Mouse (Mus musculus) kidney, adult 9 months (tissue): ENCODE results near the gene Galnt6.

Experiments
- DNase-seq: peaks from one replicate; pipeline ENCODE4 v3.0.0; 2022

Gene Galnt6

GRCm38 (mm10) chr15:100753045-100753444 lies 23.9 kb upstream of the Galnt6 start:
- no peak for DNase-seq

GRCm38 (mm10) chr15:100752439-100752838 lies 23.3 kb upstream of the Galnt6 start:
- DNase-seq, result no peak

DNA sequence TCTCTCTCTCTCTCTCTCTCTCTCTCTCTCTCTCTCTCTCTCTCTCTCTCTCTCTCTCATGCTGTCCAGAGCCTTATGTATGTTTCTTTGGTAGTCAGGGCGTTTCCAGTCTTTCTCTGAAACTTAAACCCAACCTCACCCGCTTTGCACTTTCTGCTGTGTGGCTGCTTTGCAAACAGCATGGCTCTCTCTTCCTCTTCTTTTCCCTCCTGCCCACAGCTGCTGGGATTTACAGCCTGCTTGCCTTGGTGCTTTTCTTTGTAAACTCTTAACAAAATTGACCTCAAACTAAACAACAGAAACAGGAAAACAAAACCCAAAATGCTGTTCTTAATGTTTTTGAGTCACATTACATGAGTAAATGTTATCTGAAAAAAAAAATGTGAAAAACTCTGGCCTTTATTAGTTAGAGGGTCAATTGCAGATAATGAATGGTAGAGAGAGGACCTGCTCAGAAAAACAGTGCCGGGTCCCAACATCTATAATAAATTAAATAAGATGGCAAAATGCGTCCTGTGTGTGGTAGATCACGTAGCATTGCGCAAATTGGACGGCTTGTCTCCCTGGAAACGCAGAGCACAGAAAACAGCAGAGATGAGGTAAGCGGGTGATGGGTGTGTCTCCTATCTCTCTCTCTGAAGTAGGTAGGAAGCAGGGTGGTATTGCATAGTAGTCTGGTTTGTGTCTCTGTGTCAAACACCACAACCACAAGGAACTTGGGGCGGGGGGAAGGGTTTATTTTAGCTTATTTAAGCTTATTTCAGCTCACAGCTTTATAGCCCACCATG lies 20.8 kb upstream of the Galnt6 start:
- DNase-seq, result no peak

DNA sequence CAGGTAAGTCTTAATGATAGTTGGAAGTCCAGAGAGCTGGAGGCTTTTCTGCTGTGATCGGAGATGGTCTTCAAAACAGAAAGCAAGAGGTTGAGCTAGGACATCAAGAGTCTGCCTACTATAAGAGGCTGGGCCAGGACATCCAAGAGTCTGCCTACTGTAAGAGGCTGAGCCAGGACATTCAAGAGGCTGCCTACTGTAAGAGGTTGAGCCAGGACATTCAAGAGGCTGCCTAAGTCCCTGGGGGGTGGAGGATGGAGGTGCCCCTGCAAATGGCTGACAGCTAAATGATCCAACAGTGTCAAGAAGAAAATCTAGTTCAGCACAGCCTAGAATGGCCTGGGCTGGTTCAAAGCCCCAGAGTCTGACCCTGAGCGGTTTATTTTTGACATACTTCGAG lies 19.4 kb upstream of the Galnt6 start:
- DNase-seq, result no peak

DNA sequence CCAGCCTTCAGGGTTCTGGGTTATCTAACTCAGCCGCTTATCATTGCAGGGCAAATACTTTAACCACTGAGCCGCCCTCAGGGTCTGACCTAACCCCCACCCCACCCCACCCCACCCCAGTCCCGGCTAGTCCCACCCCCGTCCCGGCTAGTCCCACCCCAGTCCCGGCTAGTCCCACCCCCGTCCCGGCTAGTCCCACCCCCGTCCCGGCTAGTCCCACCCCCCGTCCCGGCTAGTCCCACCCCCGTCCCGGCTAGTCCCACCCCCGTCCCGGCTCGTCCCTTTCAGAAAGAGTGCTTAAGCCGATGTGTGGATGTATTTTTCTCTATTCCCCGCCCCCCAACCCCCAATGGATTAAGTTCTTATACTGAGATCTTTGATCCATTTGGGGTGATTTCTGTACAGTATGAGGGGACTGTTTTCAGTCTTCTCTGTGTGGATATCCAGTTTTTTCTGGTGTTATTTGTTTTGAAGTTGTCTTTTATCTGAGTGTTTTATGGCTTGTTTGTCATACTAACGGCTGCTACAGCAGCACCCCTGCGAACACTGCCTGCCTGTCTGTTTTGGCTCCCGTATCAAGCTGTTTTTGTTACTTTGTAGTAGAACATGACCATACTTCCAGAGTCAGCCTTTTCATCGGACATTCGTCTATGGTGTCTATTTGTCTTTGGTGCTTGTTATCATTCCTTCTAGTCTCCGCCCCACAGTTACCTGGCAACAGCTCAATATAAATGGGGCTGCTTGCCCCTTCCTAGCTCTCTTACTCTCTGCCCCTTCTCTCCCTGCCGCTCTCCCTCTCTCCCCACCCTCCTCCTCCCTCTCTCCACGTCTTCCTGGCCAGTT lies 18.2 kb upstream of the Galnt6 start:
- DNase-seq, result no peak

DNA sequence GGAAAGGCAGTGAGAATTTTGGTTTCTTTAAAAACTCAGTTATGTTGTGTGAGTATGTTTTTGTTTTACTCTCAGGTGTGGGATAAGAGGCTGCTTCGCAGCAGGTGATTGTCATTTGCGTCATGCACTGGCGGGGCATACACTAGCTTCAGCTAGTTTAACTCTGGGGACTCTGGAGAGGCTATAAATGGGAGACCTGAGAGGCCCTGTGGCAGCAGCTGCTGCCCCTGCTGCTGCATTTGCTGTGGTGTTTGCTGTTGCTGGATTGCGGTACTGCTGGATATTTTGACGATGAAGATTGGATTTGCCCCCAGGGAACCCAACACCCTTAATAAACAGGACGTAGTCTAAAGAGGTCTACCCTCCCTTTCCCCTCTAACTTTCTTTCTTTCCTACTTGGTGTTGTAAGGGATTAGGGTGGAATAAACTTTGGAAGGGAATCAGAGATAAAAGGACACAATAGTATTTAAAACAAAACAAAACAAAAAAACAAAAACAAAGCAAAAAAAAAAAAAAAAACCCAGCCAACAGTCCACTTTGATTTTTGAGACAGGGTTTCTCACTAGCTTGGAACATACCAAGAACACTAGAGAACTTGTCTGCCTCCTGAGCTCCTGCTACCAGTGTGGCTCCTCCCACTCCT lies 17.4 kb upstream of the Galnt6 start:
- DNase-seq, result no peak

DNA sequence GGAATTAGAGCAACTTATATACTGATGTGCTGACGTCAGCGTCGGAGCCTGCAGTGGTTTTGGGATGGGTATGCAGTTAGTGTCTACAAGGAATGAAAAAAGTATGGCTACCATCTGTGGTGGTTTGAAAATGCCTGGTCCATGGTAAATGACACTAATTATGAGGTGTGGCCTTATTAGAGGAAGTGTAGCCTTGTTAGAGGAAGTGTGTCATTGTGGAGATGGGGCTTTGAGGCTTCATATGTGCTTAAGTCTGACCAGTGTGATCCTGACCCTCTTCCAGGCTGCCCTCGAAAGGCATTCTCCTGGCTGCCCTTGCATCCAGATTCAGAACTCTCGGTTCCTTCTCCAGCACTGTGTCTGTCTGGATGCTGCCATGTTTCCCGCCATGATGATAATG lies 14.1 kb upstream of the Galnt6 start:
- no peak for DNase-seq

GRCm38 (mm10) chr15:100739442-100739841 lies 10.3 kb upstream of the Galnt6 start:
- DNase-seq, result no peak

DNA sequence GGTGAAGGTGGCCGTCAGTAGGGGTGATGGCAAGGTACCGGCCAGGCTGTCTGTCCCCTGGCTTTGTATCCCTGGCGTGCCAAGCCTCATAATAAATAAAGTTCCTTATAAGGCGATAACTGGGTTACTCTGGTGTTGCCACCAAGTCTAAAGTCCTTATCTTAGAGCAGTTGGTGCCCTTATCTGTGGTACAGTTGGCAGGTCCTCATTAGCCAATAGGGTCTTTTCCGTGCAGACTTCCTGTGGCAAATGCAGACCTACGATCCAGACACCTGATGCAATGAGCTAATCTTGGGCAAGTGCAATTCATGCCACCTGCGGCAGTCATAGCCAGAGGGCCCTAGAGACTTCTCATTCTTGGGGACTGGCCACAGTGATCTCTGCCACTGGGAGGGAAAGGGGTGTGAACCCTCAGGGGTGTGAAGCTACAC lies 9.2 kb upstream of the Galnt6 start:
- no peak for DNase-seq

DNA sequence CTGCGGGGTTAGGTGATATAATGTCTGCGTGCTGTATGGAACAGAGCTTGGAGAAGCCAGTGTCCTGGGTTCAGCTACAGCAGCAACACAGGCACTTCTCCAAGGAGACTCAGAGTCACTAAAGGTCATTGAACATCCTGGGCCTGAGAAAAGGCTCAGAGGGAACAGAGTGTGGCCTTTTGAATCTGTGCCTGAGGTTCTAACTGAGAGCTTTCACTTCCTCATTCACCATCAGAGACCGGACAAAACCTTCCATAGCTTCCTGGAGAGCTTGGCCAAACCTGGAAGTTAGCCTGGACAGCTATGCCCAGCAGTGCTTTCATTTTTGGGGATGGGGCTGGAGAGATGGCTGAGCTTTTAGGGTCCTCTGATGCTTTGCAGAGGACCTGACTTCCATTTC lies 8.5 kb upstream of the Galnt6 start:
- no peak for DNase-seq

GRCm38 (mm10) chr15:100735953-100736300 lies 6.8 kb upstream of the Galnt6 start:
- no peak for DNase-seq

DNA sequence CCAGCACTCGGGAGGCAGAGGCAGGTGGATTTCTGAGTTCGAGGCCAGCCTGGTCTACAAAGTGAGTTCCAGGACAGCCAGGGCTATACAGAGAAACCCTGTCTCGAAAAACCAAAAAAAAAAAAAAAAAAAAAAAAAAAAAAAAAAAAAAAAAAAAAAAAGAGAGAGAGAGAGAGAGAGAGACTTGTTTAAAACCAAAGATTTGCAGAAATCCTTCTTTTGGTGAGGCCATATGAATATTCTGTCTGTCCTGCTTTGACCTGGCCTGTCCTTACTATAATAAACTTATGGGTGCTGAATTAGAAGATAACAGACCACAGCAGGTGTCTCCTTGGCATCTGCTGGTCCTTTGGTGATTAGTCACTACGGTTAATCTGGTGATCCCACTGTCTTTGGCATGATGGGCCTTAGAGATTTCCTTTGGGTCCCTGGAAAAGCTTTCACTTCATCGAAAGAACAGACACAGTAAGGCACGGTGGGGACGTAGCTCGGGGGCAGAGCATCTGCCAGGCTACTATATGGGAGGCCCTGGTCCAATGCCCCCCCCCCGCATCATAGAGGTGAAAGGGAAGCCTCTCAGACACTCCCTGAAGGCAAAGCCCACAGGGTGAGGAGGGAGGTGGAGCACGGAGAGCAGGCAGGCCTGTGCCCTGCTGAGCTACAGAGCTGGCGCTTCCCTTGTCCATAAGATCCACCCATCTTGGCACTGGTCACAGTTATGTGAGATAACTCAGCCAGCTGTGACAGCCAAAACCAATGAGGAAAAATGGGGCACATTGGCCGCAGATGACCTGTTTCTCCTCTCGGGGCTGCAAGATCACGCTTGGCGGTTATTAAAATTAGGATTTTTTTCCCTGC lies 6.1 kb upstream of the Galnt6 start:
- no peak for DNase-seq

- no peak for DNase-seq
Measured at GRCm38 (mm10) chr15:100732580-100732979, 3.4 kb upstream of the Galnt6 start.

DNA sequence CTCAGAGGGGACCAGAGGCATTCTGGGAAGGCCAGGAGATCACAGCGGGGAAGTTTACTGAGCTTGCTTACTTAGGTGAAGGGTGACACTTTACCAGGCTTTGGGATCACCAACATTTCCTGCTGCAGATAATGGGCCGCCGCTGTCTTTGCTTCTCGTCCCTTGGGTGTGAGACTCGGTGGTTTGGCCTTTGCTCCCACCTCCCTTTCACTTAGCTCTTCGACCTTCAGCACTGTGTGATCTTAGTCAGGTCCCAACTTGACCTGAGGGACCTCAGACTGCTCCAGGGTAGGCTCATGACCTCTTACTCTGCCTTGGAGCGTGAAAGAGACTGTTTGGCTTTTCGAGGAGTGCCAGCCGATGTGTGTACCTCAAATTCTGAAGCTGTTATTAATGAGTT lies 1.9 kb upstream of the Galnt6 start:
- no peak for DNase-seq

DNA sequence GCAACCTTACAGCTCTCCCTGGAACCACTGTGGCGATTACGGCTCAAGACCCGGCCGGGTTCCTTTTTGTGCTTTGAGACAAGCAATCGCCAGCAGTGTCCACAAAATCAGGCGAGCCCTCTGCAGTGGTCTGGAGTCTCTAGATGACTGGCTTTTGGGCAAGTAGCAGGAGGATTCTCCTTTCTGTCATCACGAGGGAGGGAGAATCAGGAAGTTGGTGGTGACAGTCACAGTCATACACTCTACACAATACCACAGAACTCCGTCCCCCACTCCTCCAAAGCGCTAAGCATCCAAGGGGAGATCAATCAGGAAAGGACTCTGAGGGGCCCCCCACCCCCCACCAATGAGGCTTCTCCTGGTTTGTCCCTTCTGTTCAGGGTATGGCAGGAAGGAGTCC lies 590 bp downstream of the Galnt6 start:
- no peak for DNase-seq

DNA sequence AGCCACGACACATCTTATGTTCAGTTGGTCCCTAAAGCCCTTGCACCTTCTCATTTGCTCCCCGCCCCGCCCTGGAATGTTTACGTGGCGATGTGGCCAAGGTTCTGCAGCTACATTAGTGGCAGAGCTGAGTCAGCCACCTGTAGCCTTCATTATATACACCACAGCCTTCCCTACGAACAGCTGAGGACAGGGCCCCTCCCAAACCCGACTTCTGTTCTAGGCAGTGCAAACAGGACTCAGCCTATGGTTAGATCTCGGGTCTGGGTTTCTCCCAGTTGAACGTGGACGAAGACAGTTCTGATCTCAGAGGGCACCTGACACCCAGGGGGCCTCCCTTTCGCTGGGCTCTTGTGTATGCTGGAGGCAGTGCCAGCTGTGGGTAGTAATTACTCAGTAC lies 1.3 kb downstream of the Galnt6 start:
- no peak for DNase-seq

DNA sequence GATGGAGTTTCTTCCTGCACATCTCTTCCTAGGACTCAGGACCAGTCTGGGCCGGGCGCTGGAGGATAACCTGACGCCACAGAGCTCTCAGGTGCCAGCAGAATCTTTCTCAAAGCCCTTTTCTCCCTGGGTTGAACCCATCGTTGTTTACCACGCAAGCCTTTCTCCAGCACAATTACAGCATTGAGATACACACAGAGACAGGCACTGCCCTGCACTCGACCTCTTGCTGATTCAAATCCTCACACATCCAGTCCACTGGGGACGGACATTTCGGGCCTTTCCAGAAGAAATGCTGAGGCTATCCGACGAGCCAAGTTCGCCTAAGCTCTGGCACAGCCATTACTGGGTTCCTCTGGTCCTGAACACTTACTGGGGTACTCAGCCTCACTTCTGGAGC lies 2.5 kb downstream of the Galnt6 start:
- no peak for DNase-seq

DNA sequence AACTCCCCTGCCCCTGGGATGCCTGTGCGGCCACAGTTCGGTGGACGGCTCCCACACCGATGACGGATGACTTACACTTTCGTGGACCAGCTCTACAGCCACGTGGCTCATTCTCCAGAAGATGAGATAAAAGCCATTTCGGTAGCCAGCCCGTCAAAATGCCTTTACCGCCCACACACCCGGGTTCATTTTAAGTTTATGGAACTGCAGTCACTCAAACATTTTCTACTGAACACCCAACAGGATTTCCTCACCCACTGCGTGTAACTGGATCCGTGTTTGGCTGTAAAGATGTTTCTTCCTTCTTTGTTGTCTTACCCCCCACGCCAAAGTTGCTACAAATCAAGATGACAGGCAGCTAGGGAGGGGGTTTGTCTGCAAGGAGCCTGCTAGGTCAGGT lies 5.7 kb downstream of the Galnt6 start:
- no peak for DNase-seq

- no peak for DNase-seq
Measured at GRCm38 (mm10) chr15:100722564-100722963, 6.6 kb downstream of the Galnt6 start.

DNA sequence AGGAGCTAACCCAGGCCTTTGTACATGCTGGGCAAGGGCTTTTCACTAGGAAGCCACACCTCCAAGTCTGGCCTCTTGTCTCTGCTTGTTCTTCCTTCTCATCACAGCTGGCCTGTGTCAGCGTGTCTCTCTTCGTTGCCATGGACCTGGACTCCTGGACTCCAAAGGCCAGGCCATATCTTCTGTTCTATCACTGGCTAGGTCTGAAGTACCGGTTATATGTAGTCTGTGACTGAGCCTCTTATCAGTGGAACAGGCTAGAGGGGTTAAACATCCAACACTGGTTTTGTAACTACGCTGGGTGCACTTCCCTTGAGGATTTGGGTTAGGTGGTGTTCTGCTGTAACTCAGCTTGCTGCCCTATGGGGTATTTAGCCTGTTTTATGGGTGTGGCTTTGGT lies 7.2 kb downstream of the Galnt6 start:
- DNase-seq, result no peak

DNA sequence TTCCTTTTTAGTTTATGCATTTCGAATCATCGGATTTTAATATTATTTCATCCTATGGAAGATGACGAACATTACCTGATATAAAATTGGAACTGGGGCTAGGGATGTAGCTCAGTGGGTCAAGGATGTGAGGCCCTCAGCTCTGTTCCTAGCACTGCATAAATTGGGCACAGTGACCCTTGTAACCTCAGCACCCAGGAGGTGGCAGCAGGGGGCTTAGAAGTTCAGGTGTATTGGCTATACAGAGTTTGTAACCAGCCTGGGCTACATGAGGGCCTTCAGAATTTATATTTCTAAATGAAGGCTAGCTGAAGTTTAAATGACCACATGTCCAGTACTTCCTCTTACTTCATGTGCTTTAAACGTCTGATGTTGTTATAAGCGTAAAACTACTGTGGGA lies 7.7 kb downstream of the Galnt6 start:
- DNase-seq, result no peak

DNA sequence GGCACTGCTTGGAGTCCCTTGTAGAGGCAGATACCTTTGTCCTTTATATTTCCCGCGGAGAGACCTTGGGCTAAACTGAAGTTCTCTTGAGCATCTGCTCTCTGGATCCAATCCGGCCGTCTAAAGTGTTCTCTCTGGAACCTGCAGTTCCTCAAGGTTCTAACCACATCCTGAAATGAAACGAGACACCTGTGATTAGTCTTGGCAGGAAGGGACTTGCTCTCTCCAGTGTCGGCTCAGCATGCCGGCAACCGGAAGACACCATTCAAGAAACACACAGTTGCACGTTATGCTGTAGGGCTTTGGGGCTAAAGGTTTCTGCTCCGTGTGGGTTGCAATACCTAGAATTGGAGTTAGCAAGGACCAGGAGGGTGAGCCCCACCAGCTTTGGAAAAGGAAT lies 9.1 kb downstream of the Galnt6 start:
- DNase-seq, result no peak

- DNase-seq, result no peak
Measured at GRCm38 (mm10) chr15:100719217-100719616, 10.0 kb downstream of the Galnt6 start.
